14 mouse cellular contexts compared by ENCODE assay signal in the genomic region with DNA sequence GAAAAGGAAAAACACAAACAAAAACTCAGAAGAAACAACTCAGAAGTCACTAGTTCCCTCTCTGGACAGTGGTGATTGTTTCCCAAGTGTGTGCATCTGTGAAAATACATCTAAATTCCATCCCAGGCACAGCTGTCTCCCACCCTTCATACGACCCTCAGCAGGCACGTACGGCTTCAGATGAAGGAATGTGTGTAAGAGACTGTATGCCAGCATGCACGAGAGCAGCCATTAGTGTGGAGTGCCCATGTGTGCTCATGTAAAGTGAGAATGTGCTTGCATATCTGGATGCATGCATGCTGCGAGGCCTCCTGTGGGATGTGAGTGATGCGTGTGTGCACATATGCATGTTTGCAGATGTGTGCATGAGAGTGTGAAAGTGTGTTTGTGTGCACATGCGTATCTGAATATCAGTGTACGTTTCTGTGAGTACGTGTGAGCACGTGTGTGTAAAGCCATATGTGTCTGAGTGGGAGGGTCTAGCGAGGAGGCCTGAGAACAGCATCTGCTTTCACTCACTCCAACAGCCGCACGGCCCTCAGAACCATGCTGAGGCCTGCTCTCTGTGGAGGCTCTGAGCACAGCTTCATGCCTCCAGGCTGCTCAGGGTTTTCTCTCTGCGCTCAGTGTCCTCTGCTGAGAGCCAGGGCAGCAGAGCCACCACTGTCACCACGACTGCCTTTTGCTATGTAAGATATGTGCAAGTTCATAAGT. TPM values are rescaled to one million over a fixed set of nuclear protein-coding genes. Genes with fewer than 3 reads are reported as not detected.
DNase-seq lines count a peak whose midpoint lies in the region; ATAC-seq lines count a peak whose summit lies in the region.
"Had no signal": no experiment of that assay in that cellular context is flagged by ENCODE, and none has a peak within 500 bp of the region (broad histone marks: within the 10 kb centered on the region; RNA-seq: fewer than 3 reads in every experiment).

No protein-coding gene starts in this region.

- no peak overlapping the region for H3K4me3 ChIP-seq in embryonic facial prominence, embryonic 11.5 days (ENCODE audit: low read depth, low read length)
- H3K4me3 ChIP-seq in limb, embryonic 12.5 days (replicated peaks), result no peak overlapping the region
- H3K4me3 ChIP-seq: gastrocnemius, adult 2 months; heart, embryonic 15.5 days; myocyte had no signal

- no peaks in the 10 kb centered on the region for H3K36me3 ChIP-seq in embryonic facial prominence, embryonic 11.5 days (replicated peaks; ENCODE audit: control insufficient read depth, insufficient read depth, low read depth, low read length)
- no peaks in the 10 kb centered on the region for H3K36me3 ChIP-seq in limb, embryonic 12.5 days
- H3K36me3 ChIP-seq: heart, embryonic 15.5 days had no signal

- H3K27ac ChIP-seq in embryonic facial prominence, embryonic 11.5 days (replicated peaks; ENCODE audit: low read depth, low read length), result peak overlapping the region; percentile 62
- peak overlapping the region; percentile 85 for H3K27ac ChIP-seq in limb, embryonic 12.5 days
- H3K27ac ChIP-seq: gastrocnemius, adult 2 months; heart, embryonic 15.5 days had no signal

- DNase-seq in frontal cortex, adult 2 months (ENCODE audit: extremely low spot score in 1 of 2, low spot score in 1 of 2), result no peak
- peak; percentile 33 for DNase-seq in kidney, postnatal 10 days
- DNase-seq in kidney, adult 8-10 months, result no peak
- DNase-seq in embryonic facial prominence, embryonic 11.5 days (ENCODE audit: low spot score), result peak; percentile 77
- DNase-seq in right cerebral cortex, postnatal 25 days, result no peak
- DNase-seq in ovary, postnatal 10 days (ENCODE audit: low spot score), result no peak
- DNase-seq: cerebellum, adult 2 months; gastrocnemius, adult 2 months had no signal

- 50% methylated on average over 15 of the region's 15 CpGs for WGBS in embryonic facial prominence, embryonic 11.5 days
- WGBS in limb, embryonic 12.5 days, result 28% methylated on average over 15 of the region's 15 CpGs

- no peak overlapping the region for H3K4me2 ChIP-seq in embryonic facial prominence, embryonic 11.5 days (ENCODE audit: low read depth, low read length)
- no peak overlapping the region for H3K4me2 ChIP-seq in limb, embryonic 12.5 days
- H3K4me2 ChIP-seq: heart, embryonic 15.5 days had no signal

- peak; percentile 34; the same call in 1 of the 2 replicates for ATAC-seq in frontal cortex, adult (ENCODE audit: low TSS enrichment)
- peak; percentile 88 for ATAC-seq in embryonic facial prominence, embryonic 11.5 days (replicated peaks; ENCODE audit: insufficient number of reproducible peaks, low FRiP score, low TSS enrichment, low read depth)
- ATAC-seq in limb, embryonic 12.5 days (ENCODE audit: insufficient number of reproducible peaks, insufficient read depth, low FRiP score, low TSS enrichment, low read depth), result peak; percentile 75
- ATAC-seq: inflammation-experienced regulatory T-cells, adult 6 months had no signal

- no peaks in the 10 kb centered on the region for H3K9me3 ChIP-seq in embryonic facial prominence, embryonic 11.5 days (replicated peaks; ENCODE audit: control insufficient read depth, low read length)
- H3K9me3 ChIP-seq in limb, embryonic 12.5 days, result no peaks in the 10 kb centered on the region
- H3K9me3 ChIP-seq: heart, embryonic 15.5 days had no signal

- H3K27me3 ChIP-seq in embryonic facial prominence, embryonic 11.5 days (ENCODE audit: control insufficient read depth, insufficient read depth, low read length), result no peaks in the 10 kb centered on the region
- H3K27me3 ChIP-seq in limb, embryonic 12.5 days, result no peaks in the 10 kb centered on the region
- H3K27me3 ChIP-seq: heart, embryonic 15.5 days had no signal

- H3K4me1 ChIP-seq in embryonic facial prominence, embryonic 11.5 days (ENCODE audit: control insufficient read depth, insufficient read depth, low read length), result peaks cover 2% of the 10 kb centered on the region; the same call in 1 of the 2 replicates
- peaks cover 21% of the 10 kb centered on the region for H3K4me1 ChIP-seq in limb, embryonic 12.5 days (replicated peaks)

- peak overlapping the region; percentile 34 for H3K9ac ChIP-seq in embryonic facial prominence, embryonic 11.5 days (replicated peaks; ENCODE audit: low read length)
- H3K9ac ChIP-seq in limb, embryonic 12.5 days (replicated peaks), result 0 out of 2 replicates have a peak overlapping the region, but pooled peaks have one; percentile 27
- H3K9ac ChIP-seq: heart, embryonic 15.5 days had no signal

RNA-seq across cellular contexts. Expression of gene Wdr86, which starts 10.8 kb away (rescaled TPM):
- polyA plus RNA-seq in frontal cortex, adult 2 months (2012; rRNA removed), result 1.1 and 1.3 TPM in 2 replicates
- 53.8 and 57.5 TPM in 2 replicates for polyA plus RNA-seq in embryonic facial prominence, embryonic 11.5 days (2014; fragmentation: Nextera tagmentation; extraction: Ambion mirVana)
- 40.3 and 44.8 TPM in 2 replicates for polyA plus RNA-seq in limb, embryonic 12.5 days (2016; fragmentation: Nextera tagmentation; extraction: Ambion mirVana)
- polyA plus RNA-seq: C2C12, myocyte had no signal

RNA-seq across cellular contexts. Expression of gene Crygn, which starts 16.5 kb away (rescaled TPM):
- not detected in 2 replicates for polyA plus RNA-seq in frontal cortex, adult 2 months (2012; rRNA removed)
- polyA plus RNA-seq in embryonic facial prominence, embryonic 11.5 days (2014; fragmentation: Nextera tagmentation; extraction: Ambion mirVana), result 3.3 TPM in 1 of 2 replicates, not detected in the other
- 1.6 TPM in 1 of 2 replicates, not detected in the other for polyA plus RNA-seq in limb, embryonic 12.5 days (2016; fragmentation: Nextera tagmentation; extraction: Ambion mirVana)
- polyA plus RNA-seq: C2C12, myocyte had no signal

RNA-seq across cellular contexts. Expression of gene Nub1, which starts 56.0 kb away (rescaled TPM):
- 79.9 and 80.0 TPM in 2 replicates for polyA plus RNA-seq in frontal cortex, adult 2 months (2012; rRNA removed)
- polyA plus RNA-seq in embryonic facial prominence, embryonic 11.5 days (2014; fragmentation: Nextera tagmentation; extraction: Ambion mirVana), result 37.3 and 38.6 TPM in 2 replicates
- 28.3 and 29.4 TPM in 2 replicates for polyA plus RNA-seq in limb, embryonic 12.5 days (2016; fragmentation: Nextera tagmentation; extraction: Ambion mirVana)

Comparison
In these comparisons a context has a peak if more than half of its experiments do, and no peak if none do; other contexts are left out.
1. DNase-seq: peak in kidney, postnatal 10 days (single experiment) and embryonic facial prominence, embryonic 11.5 days (single experiment); none in frontal cortex, adult 2 months (0 of 2), kidney, adult 8-10 months (0 of 2), right cerebral cortex, postnatal 25 days (single experiment) and ovary, postnatal 10 days (single experiment).
2. ATAC-seq: peak in every context shown above with its lines; median percentile 88 in embryonic facial prominence, embryonic 11.5 days; 75 in limb, embryonic 12.5 days; 34 in frontal cortex, adult.
3. RNA of gene Wdr86, which starts 10.8 kb away (polyA plus RNA-seq): 53.8 to 57.5 TPM in embryonic facial prominence, embryonic 11.5 days and 40.3 to 44.8 TPM in limb, embryonic 12.5 days; 1.1 to 1.3 TPM in frontal cortex, adult 2 months; every median in the first group is over 10 times any median in the second.